Mouse (Mus musculus) midbrain, embryonic 15.5 days (tissue): ENCODE measurements around the gene Muc20. TPM values are rescaled to one million over a fixed set of nuclear protein-coding genes. Genes with fewer than 3 reads are reported as not detected.

ENCODE experiments used
- ATAC-seq: fragments of 200-750 bp; cut with Nextera tagmentation; replicated peaks from 2 replicates; pipeline ENCODE4 v1.8.0; 2017; ENCODE audit warnings: moderate TSS enrichment
- H3K27ac ChIP-seq: fragments of 300-500 bp; sonication (generic); 2 replicates; pipeline ENCODE4 v1.5.1; 2015; ENCODE audit warnings: mild to moderate bottlenecking, inconsistent platforms
- H3K27me3 ChIP-seq: fragments of 300-500 bp; sonication (generic); replicated peaks from 2 replicates; pipeline ENCODE4 v1.6.1; 2015; ENCODE audit warnings: inconsistent platforms
- H3K36me3 ChIP-seq: fragments of 300-500 bp; sonication (generic); replicated peaks from 2 replicates; pipeline ENCODE4 v1.6.1; 2015; ENCODE audit warnings: inconsistent platforms
- H3K4me1 ChIP-seq: fragments of 300-500 bp; sonication (generic); 2 replicates; pipeline ENCODE4 v1.6.1; 2015; ENCODE audit warnings: inconsistent platforms
- H3K4me2 ChIP-seq: fragments of 300-500 bp; sonication (generic); 2 replicates; pipeline ENCODE4 v1.6.1; 2015; ENCODE audit warnings: inconsistent platforms, mild to moderate bottlenecking, moderate library complexity
- H3K4me3 ChIP-seq: fragments of 300-500 bp; sonication (generic); 2 replicates; pipeline ENCODE4 v1.5.1; 2015; ENCODE audit warnings: mild to moderate bottlenecking, inconsistent platforms
- H3K9ac ChIP-seq: fragments of 300-500 bp; sonication (generic); 2 replicates; pipeline ENCODE4 v1.6.1; 2015; ENCODE audit warnings: mild to moderate bottlenecking, inconsistent platforms
- H3K9me3 ChIP-seq: fragments of 300-500 bp; sonication (generic); 2 replicates; pipeline ENCODE4 v1.6.1; 2016; ENCODE audit warnings: inconsistent platforms
- WGBS: fragments of 180-500 bp; shearing (Covaris S2); methylation state at CpG from one replicate; pipeline ENCODE4 v1.1.7; 2015; ENCODE audit warnings: mixed read lengths; 5-methylcytosine and 5-hydroxymethylcytosine counted together
- polyA plus RNA-seq: library from polyadenylated mRNA; unstranded; fragments of >200 nt; fragmentation: Nextera tagmentation; extraction: Ambion mirVana; gene quantifications from 2 replicates; pipeline ENCODE4 v1.2.1, GENCODE M21; 2015

Gene Muc20
- polyA plus RNA-seq: not detected in 2 replicates

DNA sequence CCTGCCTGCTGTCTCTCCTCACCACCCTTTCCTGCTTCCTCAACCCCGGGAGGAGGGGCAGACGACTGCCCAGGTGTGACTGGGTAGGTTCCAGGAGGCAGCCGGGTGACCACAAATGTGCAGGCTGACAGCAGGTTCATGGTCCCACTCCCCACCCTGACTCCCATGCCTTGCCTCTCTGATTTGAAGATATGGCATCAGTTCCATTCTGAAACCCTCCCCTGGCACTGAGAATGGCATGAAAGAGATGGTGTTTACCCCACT is at the start of gene Muc20:
Gene Muc20 (minus strand): TSS at position 10 of the 264 bp plus-strand sequence.
- no peak within 1 kb of the TSS for H3K4me3 ChIP-seq
- 79% methylated on average over 3 of the region's 3 CpGs for WGBS
- no peak within 1 kb of the TSS for H3K9ac ChIP-seq
- no peaks in the 10 kb centered on the region for H3K27me3 ChIP-seq
- no peak for ATAC-seq
- no peaks in the 10 kb centered on the region for H3K4me1 ChIP-seq
- no peak within 1 kb of the TSS for H3K4me2 ChIP-seq
- no peak within 1 kb of the TSS for H3K27ac ChIP-seq
- H3K9me3 ChIP-seq: no peaks in the 10 kb centered on the region
- no peaks in the 10 kb centered on the region for H3K36me3 ChIP-seq

DNA sequence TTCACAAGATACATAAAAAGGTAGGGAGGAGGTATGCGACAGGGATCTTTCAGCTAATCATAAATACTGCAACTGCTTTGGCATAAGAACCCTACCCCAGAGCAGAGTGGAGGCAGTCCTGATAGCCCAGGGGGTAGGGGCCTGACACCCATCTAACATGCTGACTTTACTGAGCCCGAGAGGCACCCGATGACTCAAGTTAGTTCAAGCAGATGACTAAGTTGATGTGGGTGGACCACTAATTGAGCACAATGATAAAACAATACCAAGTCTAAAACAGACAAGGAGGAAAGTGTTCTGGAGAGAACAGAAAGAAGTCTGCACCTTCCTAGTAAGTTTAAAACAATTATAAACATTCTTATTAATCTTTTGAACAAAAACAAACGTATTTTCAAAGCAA is 34.3 kb upstream of the Muc20 start:
- no peak overlapping the region for H3K4me2 ChIP-seq
- H3K4me1 ChIP-seq: no peaks in the 10 kb centered on the region
- peaks cover 24% of the 10 kb centered on the region for H3K36me3 ChIP-seq
- no peaks in the 10 kb centered on the region for H3K9me3 ChIP-seq
- H3K9ac ChIP-seq: no peak overlapping the region
- 85% methylated on average over 4 of the region's 4 CpGs for WGBS
- no peak overlapping the region for H3K4me3 ChIP-seq
- H3K27me3 ChIP-seq: no peaks in the 10 kb centered on the region
- no peak overlapping the region for H3K27ac ChIP-seq
- no peak for ATAC-seq

DNA sequence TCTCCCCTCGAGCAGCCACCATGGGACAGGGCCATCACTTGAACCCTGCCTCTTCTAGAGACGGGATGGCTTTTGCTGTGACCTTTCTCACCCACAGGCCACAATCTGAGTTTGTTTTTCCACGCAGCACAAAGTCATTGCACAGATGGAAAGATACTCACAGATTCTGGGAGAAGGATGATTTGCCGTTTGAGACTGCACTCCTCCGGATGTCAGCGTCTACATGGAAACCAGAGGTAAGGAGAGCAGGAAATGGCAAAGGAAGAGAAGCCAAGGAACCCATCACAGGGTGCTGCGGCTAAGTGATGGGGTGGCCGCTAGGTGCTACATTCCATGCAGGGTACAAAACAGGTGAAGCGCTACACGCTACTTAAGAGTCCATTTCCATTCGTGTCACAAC is 31.9 kb upstream of the Muc20 start:
- no peaks in the 10 kb centered on the region for H3K4me1 ChIP-seq
- no peak overlapping the region for H3K4me3 ChIP-seq
- no peaks in the 10 kb centered on the region for H3K27me3 ChIP-seq
- H3K36me3 ChIP-seq: peaks cover 28% of the 10 kb centered on the region
- H3K27ac ChIP-seq: no peak overlapping the region
- no peaks in the 10 kb centered on the region for H3K9me3 ChIP-seq
- WGBS: 93% methylated on average over 11 of the region's 11 CpGs
- no peak overlapping the region for H3K4me2 ChIP-seq
- no peak for ATAC-seq
- H3K9ac ChIP-seq: no peak overlapping the region

DNA sequence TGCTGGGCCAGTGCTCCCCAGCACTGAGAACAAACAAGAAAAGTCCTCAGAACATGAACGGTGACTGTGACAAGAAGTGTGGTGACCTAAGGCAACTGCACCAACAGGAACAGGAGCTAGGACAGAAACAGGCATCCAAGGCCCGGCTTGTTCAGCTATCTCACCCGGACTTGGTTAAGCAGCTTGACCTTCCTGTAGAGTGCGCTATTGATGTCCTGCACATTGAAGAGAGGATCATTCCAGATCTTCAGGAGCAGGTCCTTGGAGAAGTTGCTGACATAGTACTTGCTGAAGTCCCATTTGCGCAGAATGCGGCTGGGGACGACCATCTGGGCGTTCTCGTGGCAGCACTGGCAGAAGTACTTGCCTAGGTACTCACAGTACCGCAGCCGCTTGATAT is 29.3 kb upstream of the Muc20 start:
- Histone ChIP-seq H3K4me2 (no peak overlapping the region), H3K36me3 (peaks cover 28% of the 10 kb centered on the region), H3K27ac (no peak overlapping the region), H3K9me3 (no peaks in the 10 kb centered on the region), H3K4me3 (no peak overlapping the region), H3K4me1 (no peaks in the 10 kb centered on the region), H3K9ac (no peak overlapping the region), H3K27me3 (no peaks in the 10 kb centered on the region)
- no peak for ATAC-seq
- WGBS: 95% methylated on average over 11 of the region's 11 CpGs

DNA sequence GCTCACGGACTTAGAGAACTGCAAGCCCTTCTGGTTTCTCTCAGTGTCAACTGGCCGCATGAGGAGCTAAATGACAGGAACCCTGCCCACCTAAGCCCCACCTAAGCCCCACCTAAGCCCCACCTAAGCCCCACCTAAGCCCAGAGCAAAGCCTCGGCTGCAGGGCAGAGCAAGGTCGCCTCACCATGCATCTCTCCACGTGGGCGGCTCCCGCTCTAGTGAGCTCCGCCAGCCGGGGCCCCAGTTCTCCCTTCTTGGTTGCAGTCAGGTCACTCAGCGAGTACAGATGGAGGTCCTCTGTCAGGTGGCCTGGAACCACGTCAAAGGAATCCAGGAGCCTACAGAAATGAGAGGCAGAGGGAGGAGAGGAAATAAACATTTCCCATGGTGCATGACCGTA is 28.1 kb upstream of the Muc20 start:
- Histone ChIP-seq H3K27ac (no peak overlapping the region), H3K9ac (no peak overlapping the region), H3K4me2 (no peak overlapping the region), H3K4me3 (no peak overlapping the region), H3K4me1 (no peaks in the 10 kb centered on the region), H3K36me3 (peaks cover 28% of the 10 kb centered on the region), H3K27me3 (no peaks in the 10 kb centered on the region), H3K9me3 (no peaks in the 10 kb centered on the region)
- no peak for ATAC-seq
- 86% methylated on average over 12 of the region's 12 CpGs for WGBS

GRCm38 (mm10) chr16:32824061-32824460 is 26.8 kb upstream of the Muc20 start:
- 94% methylated on average over 13 of the region's 13 CpGs for WGBS
- H3K36me3 ChIP-seq: peaks cover 28% of the 10 kb centered on the region
- H3K9ac ChIP-seq: no peak overlapping the region

DNA sequence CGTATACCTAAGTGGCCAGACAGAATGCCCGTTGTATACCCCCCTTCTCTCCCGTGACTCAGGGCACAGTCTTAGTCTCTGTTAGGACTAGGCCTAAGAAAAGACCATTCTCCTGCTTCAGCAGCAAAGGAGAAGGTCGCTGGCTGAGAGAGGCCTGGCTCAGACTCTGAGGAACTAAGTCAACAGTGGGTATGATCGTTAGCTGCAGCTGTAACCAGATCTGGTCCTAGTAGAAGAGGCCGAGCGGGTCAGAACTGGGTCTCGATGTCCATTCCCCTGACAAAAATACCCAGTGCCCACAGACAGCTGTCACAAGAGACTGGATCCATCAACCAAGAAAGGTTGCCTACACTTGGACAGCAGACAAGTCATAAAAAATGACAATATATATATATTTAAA is 26.3 kb upstream of the Muc20 start:
- 89% methylated on average over 8 of the region's 8 CpGs for WGBS
- Histone ChIP-seq H3K4me1 (no peaks in the 10 kb centered on the region), H3K27ac (no peak overlapping the region), H3K27me3 (no peaks in the 10 kb centered on the region), H3K4me2 (no peak overlapping the region), H3K4me3 (no peak overlapping the region), H3K9ac (no peak overlapping the region), H3K9me3 (no peaks in the 10 kb centered on the region), H3K36me3 (peaks cover 25% of the 10 kb centered on the region)
- no peak for ATAC-seq

More at GRCm38 (mm10) chr16:32824061-32824460, 26.8 kb upstream of the Muc20 start:
- Histone ChIP-seq H3K27me3 (no peaks in the 10 kb centered on the region), H3K9me3 (no peaks in the 10 kb centered on the region), H3K4me1 (no peaks in the 10 kb centered on the region), H3K27ac (no peak overlapping the region), H3K4me3 (no peak overlapping the region), H3K4me2 (no peak overlapping the region)
- no peak for ATAC-seq

GRCm38 (mm10) chr16:32822881-32823280 is 25.6 kb upstream of the Muc20 start:
- no peak overlapping the region for H3K4me2 ChIP-seq
- no peak overlapping the region for H3K9ac ChIP-seq
- WGBS: 88% methylated on average over 5 of the region's 5 CpGs
- H3K9me3 ChIP-seq: no peaks in the 10 kb centered on the region
- no peak overlapping the region for H3K27ac ChIP-seq
- no peak overlapping the region for H3K4me3 ChIP-seq
- H3K4me1 ChIP-seq: no peaks in the 10 kb centered on the region
- ATAC-seq: no peak
- H3K36me3 ChIP-seq: peaks cover 25% of the 10 kb centered on the region
- H3K27me3 ChIP-seq: no peaks in the 10 kb centered on the region

DNA sequence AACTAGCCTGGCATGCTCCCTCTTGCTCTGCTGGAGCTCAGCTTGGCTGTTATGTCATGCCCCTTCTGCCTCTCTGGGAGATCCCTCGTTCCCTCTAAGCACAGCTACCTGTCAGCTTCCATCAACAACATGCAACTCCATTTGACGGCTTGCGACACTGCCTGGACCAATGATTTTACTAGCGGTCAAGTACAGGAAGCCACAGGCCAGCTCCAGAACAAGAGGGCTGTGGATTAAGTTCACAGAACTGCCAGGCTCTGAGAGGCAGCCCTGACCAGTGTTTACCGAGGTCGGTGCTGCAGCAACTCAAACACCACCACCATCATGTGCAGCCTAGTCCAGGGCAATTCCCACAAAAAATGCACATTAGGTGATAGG is 25.2 kb upstream of the Muc20 start:
- H3K9me3 ChIP-seq: no peaks in the 10 kb centered on the region
- H3K27ac ChIP-seq: no peak overlapping the region
- H3K27me3 ChIP-seq: no peaks in the 10 kb centered on the region
- no peak overlapping the region for H3K4me2 ChIP-seq
- H3K9ac ChIP-seq: no peak overlapping the region
- H3K4me3 ChIP-seq: no peak overlapping the region
- no peaks in the 10 kb centered on the region for H3K4me1 ChIP-seq
- H3K36me3 ChIP-seq: peaks cover 25% of the 10 kb centered on the region
- WGBS: 84% methylated on average over 6 of the region's 6 CpGs
- ATAC-seq: no peak

GRCm38 (mm10) chr16:32821772-32822449 is 24.7 kb upstream of the Muc20 start:
- H3K27ac ChIP-seq: no peak overlapping the region
- no peak overlapping the region for H3K4me2 ChIP-seq
- H3K36me3 ChIP-seq: peaks cover 25% of the 10 kb centered on the region
- ATAC-seq: no peak
- H3K27me3 ChIP-seq: no peaks in the 10 kb centered on the region
- no peaks in the 10 kb centered on the region for H3K9me3 ChIP-seq
- no peak overlapping the region for H3K9ac ChIP-seq
- H3K4me3 ChIP-seq: no peak overlapping the region
- H3K4me1 ChIP-seq: no peaks in the 10 kb centered on the region
- 82% methylated on average over 10 of the region's 10 CpGs for WGBS

GRCm38 (mm10) chr16:32818441-32818840 is 21.2 kb upstream of the Muc20 start:
- 88% methylated on average over 5 of the region's 5 CpGs for WGBS

DNA sequence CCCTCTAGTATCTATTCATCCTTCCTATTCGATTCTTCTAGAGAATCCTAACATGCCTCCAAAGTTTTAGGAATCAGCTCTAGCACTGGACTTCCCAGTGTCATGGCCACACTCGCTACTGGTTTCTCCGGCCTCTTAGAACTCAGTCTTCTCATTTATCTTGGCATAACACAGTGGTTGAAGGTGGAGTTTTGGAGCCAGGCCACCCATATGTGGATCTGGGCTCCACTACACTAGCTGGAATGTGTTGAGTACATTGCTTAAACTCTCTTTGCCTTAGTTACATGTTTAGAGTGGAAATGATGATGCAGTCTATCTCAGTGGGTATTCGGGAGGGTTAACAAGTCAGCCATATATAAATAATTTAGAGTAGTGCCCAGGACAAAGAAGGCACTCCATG is 20.8 kb upstream of the Muc20 start:
- H3K4me3 ChIP-seq: no peak overlapping the region
- no peak overlapping the region for H3K27ac ChIP-seq
- no peak for ATAC-seq
- H3K27me3 ChIP-seq: no peaks in the 10 kb centered on the region
- H3K9ac ChIP-seq: no peak overlapping the region
- 0 out of 2 replicates have a peak, but pooled peaks cover 4% of the 10 kb centered on the region for H3K36me3 ChIP-seq
- H3K4me1 ChIP-seq: peaks cover 9% of the 10 kb centered on the region
- WGBS: 90% methylated on average over 4 of the region's 4 CpGs
- no peak overlapping the region for H3K4me2 ChIP-seq
- no peaks in the 10 kb centered on the region for H3K9me3 ChIP-seq

More at GRCm38 (mm10) chr16:32818441-32818840, 21.2 kb upstream of the Muc20 start:
- ATAC-seq: no peak
- Histone ChIP-seq H3K9me3 (no peaks in the 10 kb centered on the region), H3K4me1 (peaks cover 9% of the 10 kb centered on the region), H3K27ac (no peak overlapping the region), H3K36me3 (peaks cover 4% of the 10 kb centered on the region; the same call in 1 of the 2 replicates), H3K4me3 (no peak overlapping the region), H3K4me2 (no peak overlapping the region), H3K27me3 (no peaks in the 10 kb centered on the region), H3K9ac (no peak overlapping the region)

GRCm38 (mm10) chr16:32815160-32815605 is 17.9 kb upstream of the Muc20 start:
- no peaks in the 10 kb centered on the region for H3K9me3 ChIP-seq
- peak overlapping the region; percentile 34 for H3K4me3 ChIP-seq
- peaks cover 9% of the 10 kb centered on the region for H3K4me1 ChIP-seq
- no peaks in the 10 kb centered on the region for H3K27me3 ChIP-seq
- peak overlapping the region; percentile 58 for H3K4me2 ChIP-seq
- H3K27ac ChIP-seq: no peak overlapping the region
- 0 out of 2 replicates have a peak, but pooled peaks have one; percentile 14 for ATAC-seq
- no peak overlapping the region for H3K9ac ChIP-seq
- no peaks in the 10 kb centered on the region for H3K36me3 ChIP-seq
- WGBS: 7% methylated on average over 6 of the region's 6 CpGs
